Mouse (Mus musculus) embryonic fibroblast, embryonic 13.5 days (primary cell): ENCODE measurements at regions not wholly inside any gene's neighbourhood (a gene's known extent, or its start where the extent isn't known, plus 50 kb on each side); places are given as distances from the start of the nearest gene placed in this dataset.

ENCODE experiments used
- CTCF ChIP-seq: IDR thresholded peaks from 2 replicates; pipeline ENCODE4 v1.5.1; 2011; ENCODE audit warnings: mild to moderate bottlenecking, control low read depth, low read length, moderate library complexity, borderline replicate concordance; ENCODE audit not compliant: insufficient read depth
- POLR2A ChIP-seq: IDR thresholded peaks from 2 replicates; pipeline ENCODE4 v1.6.1; 2011; ENCODE audit warnings: low read depth, mild to moderate bottlenecking, control low read depth, low read length, moderate library complexity

- TF ChIP-seq POLR2A (no peak), CTCF (no peak)
Measured at GRCm38 (mm10) chr12:26654251-26654650, 185.2 kb downstream of the Cmpk2 start.
